Mouse (Mus musculus): Measurements from ENCODE around the gene Apof. TPM values are rescaled to one million over a fixed set of nuclear protein-coding genes. Genes with fewer than 3 reads are reported as not detected.

Gene Apof
- polyA plus RNA-seq, 1 experiment: 0.38 TPM

- Histone ChIP-seq H3K36me3 (ENCODE audit: control insufficient read depth, insufficient read depth, low read length) (no peaks in the 10 kb centered on the region), H3K27me3 (ENCODE audit: control insufficient read depth, insufficient read depth, low read length) (no peaks in the 10 kb centered on the region), H3K27ac (ENCODE audit: control insufficient read depth, insufficient read depth, low read length) (peak overlapping the region; percentile 54), H3K4me1 (replicated peaks; ENCODE audit: control insufficient read depth, insufficient read depth, low read length) (peaks cover 7% of the 10 kb centered on the region), H3K4me3 (ENCODE audit: control insufficient read depth, insufficient read depth, low read length) (peak overlapping the region; percentile 45)
- WGBS: under 1% methylated on average over 9 of the region's 9 CpGs
- no peak for DNase-seq
- TF ChIP-seq CTCF (IDR thresholded peaks at IDR 0.05; ENCODE audit: borderline replicate concordance, control insufficient read depth, extremely low read depth, insufficient read depth, low read length, poor library complexity) (no peak), POLR2A (IDR thresholded peaks at IDR 0.05; ENCODE audit: control insufficient read depth, extremely low read depth, insufficient read depth, low read length, poor library complexity) (no peak)
These were observed 34.3 kb downstream of the Apof start for GRCm38 (mm10) chr10:128302785-128303125.

- Histone ChIP-seq H3K27me3 (ENCODE audit: control insufficient read depth, insufficient read depth, low read length) (no peaks in the 10 kb centered on the region), H3K27ac (ENCODE audit: control insufficient read depth, insufficient read depth, low read length) (peak within 1 kb of the TSS; percentile 87), H3K4me1 (replicated peaks; ENCODE audit: control insufficient read depth, insufficient read depth, low read length) (peaks cover 7% of the 10 kb centered on the region), H3K4me3 (ENCODE audit: control insufficient read depth, insufficient read depth, low read length) (peak within 1 kb of the TSS; percentile 82), H3K36me3 (ENCODE audit: control insufficient read depth, insufficient read depth, low read length) (no peaks in the 10 kb centered on the region)
- DNase-seq: peak; percentile 100
- TF ChIP-seq CTCF (IDR thresholded peaks at IDR 0.05; ENCODE audit: borderline replicate concordance, control insufficient read depth, extremely low read depth, insufficient read depth, low read length, poor library complexity): no peak; the same call in 1 of the 2 replicates
- TF ChIP-seq POLR2A (IDR thresholded peaks at IDR 0.05; ENCODE audit: control insufficient read depth, extremely low read depth, insufficient read depth, low read length, poor library complexity): peak; percentile 59
- under 1% methylated on average over 37 of the region's 37 CpGs for WGBS
These were observed 34.9 kb downstream of the Apof start, which contains the start of gene Pan2 for GRCm38 (mm10) chr10:128303126-128304021. TSS of gene Pan2 (plus strand) at chr10:128303335.

GRCm38 (mm10) chr10:128309654-128310053, 41.2 kb downstream of the Apof start:
- TF ChIP-seq POLR2A (IDR thresholded peaks at IDR 0.05; ENCODE audit: control insufficient read depth, extremely low read depth, insufficient read depth, low read length, poor library complexity) (no peak), CTCF (IDR thresholded peaks at IDR 0.05; ENCODE audit: borderline replicate concordance, control insufficient read depth, extremely low read depth, insufficient read depth, low read length, poor library complexity) (no peak)
- no peak for DNase-seq
- Histone ChIP-seq H3K27me3 (ENCODE audit: control insufficient read depth, insufficient read depth, low read length) (no peaks in the 10 kb centered on the region), H3K4me1 (replicated peaks; ENCODE audit: control insufficient read depth, insufficient read depth, low read length) (no peaks in the 10 kb centered on the region), H3K36me3 (ENCODE audit: control insufficient read depth, insufficient read depth, low read length) (peaks cover 38% of the 10 kb centered on the region), H3K4me3 (ENCODE audit: control insufficient read depth, insufficient read depth, low read length) (no peak overlapping the region), H3K27ac (ENCODE audit: control insufficient read depth, insufficient read depth, low read length) (no peak overlapping the region)
- 94% methylated on average over 7 of the region's 7 CpGs for WGBS

- Histone ChIP-seq H3K27ac (ENCODE audit: control insufficient read depth, insufficient read depth, low read length) (no peak overlapping the region), H3K4me1 (replicated peaks; ENCODE audit: control insufficient read depth, insufficient read depth, low read length) (no peaks in the 10 kb centered on the region), H3K36me3 (ENCODE audit: control insufficient read depth, insufficient read depth, low read length) (peaks cover 43% of the 10 kb centered on the region), H3K4me3 (ENCODE audit: control insufficient read depth, insufficient read depth, low read length) (no peak overlapping the region), H3K27me3 (ENCODE audit: control insufficient read depth, insufficient read depth, low read length) (no peaks in the 10 kb centered on the region)
- DNase-seq: no peak
- 93% methylated on average over 11 of the region's 11 CpGs for WGBS
- TF ChIP-seq CTCF (IDR thresholded peaks at IDR 0.05; ENCODE audit: borderline replicate concordance, control insufficient read depth, extremely low read depth, insufficient read depth, low read length, poor library complexity): no peak
- TF ChIP-seq POLR2A (IDR thresholded peaks at IDR 0.05; ENCODE audit: control insufficient read depth, extremely low read depth, insufficient read depth, low read length, poor library complexity): no peak
These were observed 41.7 kb downstream of the Apof start for GRCm38 (mm10) chr10:128310177-128310576.

GRCm38 (mm10) chr10:128310902-128311301, 42.4 kb downstream of the Apof start:
- Histone ChIP-seq H3K27me3 (ENCODE audit: control insufficient read depth, insufficient read depth, low read length) (no peaks in the 10 kb centered on the region), H3K36me3 (ENCODE audit: control insufficient read depth, insufficient read depth, low read length) (peaks cover 51% of the 10 kb centered on the region), H3K27ac (ENCODE audit: control insufficient read depth, insufficient read depth, low read length) (no peak overlapping the region), H3K4me1 (replicated peaks; ENCODE audit: control insufficient read depth, insufficient read depth, low read length) (no peaks in the 10 kb centered on the region), H3K4me3 (ENCODE audit: control insufficient read depth, insufficient read depth, low read length) (no peak overlapping the region)
- no peak for DNase-seq
- WGBS: 72% methylated on average over 4 of the region's 4 CpGs
- no peak for TF ChIP-seq CTCF (IDR thresholded peaks at IDR 0.05; ENCODE audit: borderline replicate concordance, control insufficient read depth, extremely low read depth, insufficient read depth, low read length, poor library complexity)
- no peak for TF ChIP-seq POLR2A (IDR thresholded peaks at IDR 0.05; ENCODE audit: control insufficient read depth, extremely low read depth, insufficient read depth, low read length, poor library complexity)

- Histone ChIP-seq H3K36me3 (ENCODE audit: control insufficient read depth, insufficient read depth, low read length) (peaks cover 81% of the 10 kb centered on the region), H3K4me1 (replicated peaks; ENCODE audit: control insufficient read depth, insufficient read depth, low read length) (no peaks in the 10 kb centered on the region), H3K4me3 (ENCODE audit: control insufficient read depth, insufficient read depth, low read length) (no peak overlapping the region), H3K27me3 (ENCODE audit: control insufficient read depth, insufficient read depth, low read length) (no peaks in the 10 kb centered on the region; the same call in 1 of the 2 replicates), H3K27ac (ENCODE audit: control insufficient read depth, insufficient read depth, low read length) (no peak overlapping the region)
- WGBS: 98% methylated on average over 8 of the region's 8 CpGs
- TF ChIP-seq CTCF (IDR thresholded peaks at IDR 0.05; ENCODE audit: borderline replicate concordance, control insufficient read depth, extremely low read depth, insufficient read depth, low read length, poor library complexity) (no peak), POLR2A (IDR thresholded peaks at IDR 0.05; ENCODE audit: control insufficient read depth, extremely low read depth, insufficient read depth, low read length, poor library complexity) (no peak)
- no peak for DNase-seq
These were observed 47.1 kb downstream of the Apof start for GRCm38 (mm10) chr10:128315578-128315977.

Other genes starting within 250 kb of the Apof start
- gene Naca, start 233.1 kb upstream of the Apof start, polyA plus RNA-seq (2012; rRNA removed): 204 and 209 TPM in 2 replicates
- 55.7 and 99.1 TPM in 2 replicates for gene Ptges3, start 209.7 kb upstream of the Apof start, polyA plus RNA-seq (2012; rRNA removed)
- gene Atp5b, start 185.4 kb upstream of the Apof start, polyA plus RNA-seq (2012; rRNA removed): 3,947 and 4,074 TPM in 2 replicates
- gene Baz2a, start 177.1 kb upstream of the Apof start, polyA plus RNA-seq (2012; rRNA removed): 126 and 131 TPM in 2 replicates
- gene Rbms2, start 88.4 kb upstream of the Apof start, polyA plus RNA-seq (2012; rRNA removed): 65.3 and 76.2 TPM in 2 replicates
- gene Gls2, start 74.2 kb upstream of the Apof start, polyA plus RNA-seq (2012; rRNA removed): 1.2 and 6.6 TPM in 2 replicates
- 9.8 and 10.9 TPM in 2 replicates for gene Spryd4, start 56.9 kb upstream of the Apof start, polyA plus RNA-seq (2012; rRNA removed)
- gene Mip, start 42.8 kb upstream of the Apof start, polyA plus RNA-seq (2012; rRNA removed): 0.19 and 0.24 TPM in 2 replicates
- 21.3 and 29.3 TPM in 2 replicates for gene Timeless, start 36.6 kb upstream of the Apof start, polyA plus RNA-seq (2012; rRNA removed)
- 0.39 and 0.96 TPM in 2 replicates for gene Apon, start 14.6 kb upstream of the Apof start, polyA plus RNA-seq (2012; rRNA removed)
- 54.9 and 62.0 TPM in 2 replicates for gene Stat2, start 1.9 kb downstream of the Apof start, polyA plus RNA-seq (2012; rRNA removed)
- 2.0 and 2.5 TPM in 2 replicates for gene Il23a, start 30.1 kb downstream of the Apof start, polyA plus RNA-seq (2012; rRNA removed)
- gene Pan2, start 34.7 kb downstream of the Apof start, polyA plus RNA-seq (2012; rRNA removed): 67.5 and 68.4 TPM in 2 replicates
- 34.3 and 41.7 TPM in 2 replicates for gene Cnpy2, start 53.8 kb downstream of the Apof start, polyA plus RNA-seq (2012; rRNA removed)
- 215 and 225 TPM in 2 replicates for gene Cs, start 69.1 kb downstream of the Apof start, polyA plus RNA-seq (2012; rRNA removed)
- gene Coq10a, start 100.3 kb downstream of the Apof start, polyA plus RNA-seq (2012; rRNA removed): 62.9 and 71.7 TPM in 2 replicates
- gene Ankrd52, start 108.4 kb downstream of the Apof start, polyA plus RNA-seq (2012; rRNA removed): 71.0 and 87.0 TPM in 2 replicates
- gene Slc39a5, start 132.6 kb downstream of the Apof start, polyA plus RNA-seq (2012; rRNA removed): 0.53 and 0.65 TPM in 2 replicates
- 18.0 and 20.8 TPM in 2 replicates for gene Nabp2, start 142.8 kb downstream of the Apof start, polyA plus RNA-seq (2012; rRNA removed)
- gene Rnf41, start 143.0 kb downstream of the Apof start, polyA plus RNA-seq (2012; rRNA removed): 37.8 and 40.4 TPM in 2 replicates
- 176 and 211 TPM in 2 replicates for gene Smarcc2, start 190.6 kb downstream of the Apof start, polyA plus RNA-seq (2012; rRNA removed)
- gene Myl6, start 225.5 kb downstream of the Apof start, polyA plus RNA-seq (2012; rRNA removed): 445 and 566 TPM in 2 replicates
- gene Myl6b, start 230.0 kb downstream of the Apof start, polyA plus RNA-seq (2012; rRNA removed): 2.7 and 3.9 TPM in 2 replicates

Measured in thymus, adult 2 months (tissue).